Mouse (Mus musculus): ENCODE results near the gene Ptpn5.

- no peak for TF ChIP-seq UBTF (IDR thresholded peaks at IDR 0.05; ENCODE audit: borderline replicate concordance, insufficient read depth, low read depth, low read length)
- TF ChIP-seq EP300 (IDR thresholded peaks at IDR 0.05; ENCODE audit: low read depth in 1 of 2, low read length in 2 of 2), result no peak
- no peak for TF ChIP-seq HCFC1 (IDR thresholded peaks at IDR 0.05; ENCODE audit: low read depth, low read length)
- no peak for TF ChIP-seq TAL1 (IDR thresholded peaks at IDR 0.05; ENCODE audit: low read length)
- TF ChIP-seq MXI1 (IDR thresholded peaks at IDR 0.05; ENCODE audit: low read depth, low read length), result no peak
- TF ChIP-seq TCF12 (IDR thresholded peaks at IDR 0.05; ENCODE audit: low read depth, low read length), result no peak
These were observed 39.5 kb downstream of the Ptpn5 start for GRCm38 (mm10) chr7:47093935-47094334.

All from MEL (cell line).